Mouse (Mus musculus) E14TG2a.4 (cell line): Measurements from ENCODE around the gene Pigv.
"Not testable (repeated sequence)": the region's sequence is repeated elsewhere in the genome, so short reads cannot be mapped to it uniquely, and the experiment has no call there.

Experiments used
- H3K27me3 ChIP-seq: 2 replicates; pipeline ENCODE4 v1.6.1; 2014; ENCODE audit warnings: low read length, control low read depth; ENCODE audit not compliant: insufficient read depth
- H3K36me3 ChIP-seq: 2 replicates; pipeline ENCODE4 v1.6.1; 2014; ENCODE audit warnings: low read length, control low read depth; ENCODE audit not compliant: insufficient read depth
- H3K4me1 ChIP-seq: replicated peaks from 2 replicates; pipeline ENCODE4 v1.6.1; 2014; ENCODE audit warnings: low read depth, low read length, control low read depth
- H3K4me3 ChIP-seq: replicated peaks from 2 replicates; pipeline ENCODE4 v1.5.1; 2014; ENCODE audit warnings: mild to moderate bottlenecking, low read length
- H3K9me3 ChIP-seq: 2 replicates; pipeline ENCODE4 v1.6.1; 2014; ENCODE audit warnings: low read length, control low read depth
- CTCF ChIP-seq: conservative IDR thresholded peaks from 2 replicates; pipeline ENCODE4 v1.5.1; 2014; ENCODE audit warnings: low read length
- NANOG ChIP-seq: IDR thresholded peaks from 2 replicates; pipeline ENCODE4 v1.6.1; 2014; ENCODE audit warnings: borderline replicate concordance, low read length, mixed read lengths
- POU5F1 ChIP-seq: IDR thresholded peaks from 2 replicates; pipeline ENCODE4 v1.6.1; 2014; ENCODE audit warnings: low read length, borderline replicate concordance

The Pigv gene

GRCm38 (mm10) chr4:133656997-133657396 lies 15.4 kb downstream of the Pigv start:
- no peak for TF ChIP-seq CTCF
- no peak for TF ChIP-seq POU5F1
- TF ChIP-seq NANOG, result no peak
- H3K4me1 ChIP-seq, result peaks cover 73% of the 10 kb centered on the region
- peaks cover 2% of the 10 kb centered on the region for H3K36me3 ChIP-seq
- peak overlapping the region; percentile 65 for H3K4me3 ChIP-seq
- H3K27me3 ChIP-seq, result no peaks in the 10 kb centered on the region
- H3K9me3 ChIP-seq, result no peaks in the 10 kb centered on the region

GRCm38 (mm10) chr4:133656294-133656693 lies 16.2 kb downstream of the Pigv start:
- TF ChIP-seq CTCF, result no peak
- no peak for TF ChIP-seq POU5F1
- no peak for TF ChIP-seq NANOG
- H3K4me3 ChIP-seq, result peak overlapping the region; percentile 65

GRCm38 (mm10) chr4:133654070-133654469 lies 18.4 kb downstream of the Pigv start:
- not testable (repeated sequence) for H3K36me3 ChIP-seq, H3K27me3 ChIP-seq, H3K4me3 ChIP-seq, H3K9me3 ChIP-seq
- TF ChIP-seq CTCF, result peak; percentile 30
- peaks cover 78% of the 10 kb centered on the region for H3K4me1 ChIP-seq

More at GRCm38 (mm10) chr4:133656294-133656693, 16.2 kb downstream of the Pigv start:
- Histone ChIP-seq H3K9me3 (no peaks in the 10 kb centered on the region), H3K36me3 (no peaks in the 10 kb centered on the region), H3K4me1 (peaks cover 74% of the 10 kb centered on the region), H3K27me3 (no peaks in the 10 kb centered on the region)

- Histone ChIP-seq H3K4me3 (no peak overlapping the region), H3K36me3 (no peaks in the 10 kb centered on the region), H3K9me3 (no peaks in the 10 kb centered on the region), H3K4me1 (peaks cover 67% of the 10 kb centered on the region), H3K27me3 (no peaks in the 10 kb centered on the region)
- TF ChIP-seq POU5F1 (no peak), NANOG (no peak), CTCF (no peak)
Observed at GRCm38 (mm10) chr4:133652746-133653145, 19.7 kb downstream of the Pigv start.

- TF ChIP-seq NANOG, result no peak
- TF ChIP-seq POU5F1, result no peak
- TF ChIP-seq CTCF, result no peak
- Histone ChIP-seq H3K36me3 (no peaks in the 10 kb centered on the region), H3K4me1 (peaks cover 59% of the 10 kb centered on the region), H3K4me3 (peak overlapping the region; percentile 39), H3K9me3 (no peaks in the 10 kb centered on the region), H3K27me3 (no peaks in the 10 kb centered on the region)
Observed at GRCm38 (mm10) chr4:133651986-133652385, 20.5 kb downstream of the Pigv start.

DNA sequence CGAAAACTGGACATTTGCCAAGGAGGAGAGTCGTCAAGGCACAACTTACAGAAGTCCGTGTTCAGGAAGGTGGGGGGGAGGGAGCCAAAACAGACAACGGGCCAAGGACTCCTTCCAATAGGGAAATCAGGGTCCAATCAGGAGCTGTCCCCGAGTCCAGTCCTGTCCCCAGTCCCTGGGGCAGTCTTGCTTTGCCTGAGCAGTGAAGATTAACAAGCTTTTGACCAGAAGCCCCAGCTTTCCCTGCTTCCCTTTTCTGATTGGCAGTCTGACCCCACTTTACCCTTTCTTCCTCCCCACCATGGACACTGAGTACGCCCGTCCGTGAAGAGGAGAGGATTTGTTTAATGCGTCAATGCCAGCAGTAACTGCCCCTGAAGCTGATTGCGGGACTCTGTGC lies 21.0 kb downstream of the Pigv start:
- TF ChIP-seq CTCF, result no peak
- peaks cover 54% of the 10 kb centered on the region for H3K4me1 ChIP-seq

GRCm38 (mm10) chr4:133649989-133650699 lies 22.3 kb downstream of the Pigv start, which contains the start of gene Zdhhc18:
Gene Zdhhc18 (minus strand): TSS chr4:133650154.
- TF ChIP-seq NANOG (no peak), POU5F1 (no peak), CTCF (peak; percentile 93)
- H3K4me1 ChIP-seq, result peaks cover 51% of the 10 kb centered on the region
- no peaks in the 10 kb centered on the region for H3K9me3 ChIP-seq
- peak within 1 kb of the TSS; percentile 55 for H3K4me3 ChIP-seq
- H3K27me3 ChIP-seq, result no peaks in the 10 kb centered on the region
- no peaks in the 10 kb centered on the region for H3K36me3 ChIP-seq

More for the DNA sequence above, 21.0 kb downstream of the Pigv start:
- Histone ChIP-seq H3K4me3 (peak overlapping the region; percentile 39), H3K27me3 (no peaks in the 10 kb centered on the region), H3K36me3 (no peaks in the 10 kb centered on the region), H3K9me3 (no peaks in the 10 kb centered on the region)

DNA sequence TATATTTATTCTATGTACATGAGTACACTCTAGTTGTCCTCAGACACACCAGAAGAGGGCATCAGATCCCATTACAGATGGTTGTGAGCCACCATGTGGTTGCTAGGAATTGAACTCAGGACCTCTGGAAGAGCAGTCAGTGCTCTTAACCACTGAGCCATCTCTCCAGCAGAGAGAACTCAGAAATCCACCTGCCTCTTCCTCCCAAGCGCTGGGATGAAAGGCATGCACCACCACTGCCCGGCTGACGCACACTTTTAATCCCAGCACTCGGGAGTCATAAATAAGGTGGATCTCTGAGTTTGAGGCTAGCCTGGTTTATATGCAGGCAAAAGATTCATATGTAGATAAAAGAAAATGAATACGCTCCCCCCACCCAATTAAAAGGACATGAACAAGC lies 23.0 kb downstream of the Pigv start:
- H3K27me3 ChIP-seq, H3K9me3 ChIP-seq, H3K36me3 ChIP-seq: not testable (repeated sequence)
- peaks cover 49% of the 10 kb centered on the region for H3K4me1 ChIP-seq
- peak overlapping the region; percentile 55 for H3K4me3 ChIP-seq

DNA sequence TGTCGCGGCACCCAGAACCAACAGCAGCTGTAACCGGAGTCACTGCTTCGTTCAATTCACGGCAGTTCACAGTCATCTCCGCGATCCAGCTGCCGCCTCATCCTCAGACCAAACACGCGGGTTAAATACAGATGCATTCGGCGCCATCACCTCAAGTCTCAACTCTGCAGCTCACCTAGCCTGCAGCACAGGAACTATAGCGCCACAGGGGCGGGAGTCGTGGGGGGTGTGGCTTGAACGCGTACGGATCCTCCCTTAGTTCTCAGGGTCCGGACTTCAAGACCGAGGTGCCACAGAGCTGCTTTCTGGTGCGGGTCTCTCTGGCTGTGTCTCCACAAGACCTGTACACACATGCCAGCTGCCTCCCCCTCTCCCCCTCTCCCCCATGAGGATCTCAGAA lies 26.8 kb downstream of the Pigv start:
- TF ChIP-seq CTCF (no peak), NANOG (no peak)
- Histone ChIP-seq H3K4me3 (peak overlapping the region; percentile 60), H3K27me3 (0 out of 2 replicates have a peak, but pooled peaks cover 2% of the 10 kb centered on the region), H3K36me3 (no peaks in the 10 kb centered on the region), H3K4me1 (peaks cover 20% of the 10 kb centered on the region), H3K9me3 (peaks cover 7% of the 10 kb centered on the region)
